Mouse (Mus musculus): ENCODE measurements around the gene Knl1.

- peak; percentile 53 for TF ChIP-seq CTCF (conservative IDR thresholded peaks at IDR 0.05; ENCODE audit: low read length)
- no peak for TF ChIP-seq POU5F1 (IDR thresholded peaks at IDR 0.05; ENCODE audit: borderline replicate concordance, low read length)
- TF ChIP-seq NANOG (IDR thresholded peaks at IDR 0.05; ENCODE audit: borderline replicate concordance, low read length), result no peak
Measured at GRCm38 (mm10) chr2:119017647-119018046, 29.3 kb upstream of the Knl1 start.

All from E14TG2a.4 (cell line).